Mouse (Mus musculus) liver, embryonic 15.5 days (tissue): Measurements from ENCODE around the gene Nptxr. TPM values are rescaled to one million over a fixed set of nuclear protein-coding genes. Genes with fewer than 3 reads are reported as not detected.

Source experiments
- polyA plus RNA-seq: library from polyadenylated mRNA; unstranded; fragments of >200 nt; fragmentation: Nextera tagmentation; extraction: Ambion mirVana; gene quantifications from 2 replicates; pipeline ENCODE4 v1.2.1, GENCODE M21; 2015

Gene Nptxr
- polyA plus RNA-seq, 1 experiment from 2014 or later, result 0.08 TPM

Other genes with a start within 250 kb of the Nptxr start
- 0.18 and 0.24 TPM in 2 replicates for gene Dmc1, start 199.7 kb downstream of the Nptxr start, polyA plus RNA-seq
- 0.05 and 0.12 TPM in 2 replicates for gene Fam227a, start 145.8 kb downstream of the Nptxr start, polyA plus RNA-seq
- 12.3 and 12.7 TPM in 2 replicates for gene Cby1, start 145.6 kb downstream of the Nptxr start, polyA plus RNA-seq
- 124 and 134 TPM in 2 replicates for gene Tomm22, start 133.9 kb downstream of the Nptxr start, polyA plus RNA-seq
- gene Josd1, start 116.8 kb downstream of the Nptxr start, polyA plus RNA-seq, result 20.1 and 22.3 TPM in 2 replicates
- gene Gtpbp1, start 113.9 kb downstream of the Nptxr start, polyA plus RNA-seq, result 29.9 and 33.5 TPM in 2 replicates
- gene Sun2, start 62.2 kb downstream of the Nptxr start, polyA plus RNA-seq, result 2.1 and 2.6 TPM in 2 replicates
- gene Dnal4, start 26.9 kb downstream of the Nptxr start, polyA plus RNA-seq, result 7.7 and 9.0 TPM in 2 replicates
- gene Npcd, start 29.5 kb upstream of the Nptxr start, polyA plus RNA-seq, result not detected in 2 replicates
- gene Cbx6, start 29.9 kb upstream of the Nptxr start, polyA plus RNA-seq, result 6.7 and 8.1 TPM in 2 replicates
- gene Apobec3, start 86.9 kb upstream of the Nptxr start, polyA plus RNA-seq, result 33.5 and 34.5 TPM in 2 replicates
- gene Cbx7, start 166.4 kb upstream of the Nptxr start, polyA plus RNA-seq, result 0.97 and 1.4 TPM in 2 replicates
- 0.51 and 0.67 TPM in 2 replicates for gene Pdgfb, start 210.2 kb upstream of the Nptxr start, polyA plus RNA-seq